Mouse (Mus musculus) cerebellum, adult 9-11 months (tissue): ENCODE measurements around the gene Rilpl1.
"Not testable (repeated sequence)": the region's sequence is repeated elsewhere in the genome, so short reads cannot be mapped to it uniquely, and the experiment has no call there.

Source experiments
- DNase-seq: peaks from one replicate; pipeline ENCODE4 v3.0.0; 2022

Rilpl1 gene

DNA sequence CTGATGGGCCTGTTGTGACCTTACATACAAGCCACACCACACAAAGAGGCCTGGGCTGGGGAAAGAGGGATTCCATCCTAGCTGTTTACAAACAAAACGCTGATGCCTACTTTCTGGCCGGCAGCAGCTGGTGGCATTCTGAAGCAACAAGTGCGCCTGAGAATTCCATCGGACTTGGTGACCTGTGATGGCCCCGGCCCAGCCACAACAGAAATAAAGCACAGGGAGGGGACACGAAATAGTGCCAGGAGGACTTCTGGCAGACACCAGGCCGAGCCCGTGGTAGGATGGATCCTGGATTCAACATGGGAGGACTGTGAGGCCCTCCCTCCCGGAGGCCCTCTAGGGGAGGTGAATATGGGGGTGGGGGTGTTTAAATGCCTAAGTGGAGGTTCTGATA lies 2.4 kb downstream of the Rilpl1 start:
- DNase-seq = no peak

DNA sequence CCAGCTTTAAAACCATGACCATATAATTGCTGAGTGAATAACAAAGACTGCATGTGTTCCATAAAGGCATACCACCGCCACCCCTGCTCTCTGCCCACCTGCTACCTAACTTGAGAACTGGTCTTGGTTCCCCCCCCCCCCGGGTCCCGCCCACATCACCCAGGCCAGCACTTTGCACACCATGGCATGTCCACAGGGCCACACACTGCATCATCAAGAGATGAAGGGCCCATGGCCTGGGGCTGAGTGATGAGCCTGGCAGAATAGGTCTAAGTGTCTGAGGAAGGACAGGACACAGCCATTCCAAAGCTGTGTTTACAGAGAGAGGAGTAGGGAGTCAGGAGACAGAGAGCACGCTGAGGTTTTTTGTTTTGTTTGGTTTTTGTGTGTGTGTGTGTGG lies 2.8 kb downstream of the Rilpl1 start:
- DNase-seq = no peak

DNA sequence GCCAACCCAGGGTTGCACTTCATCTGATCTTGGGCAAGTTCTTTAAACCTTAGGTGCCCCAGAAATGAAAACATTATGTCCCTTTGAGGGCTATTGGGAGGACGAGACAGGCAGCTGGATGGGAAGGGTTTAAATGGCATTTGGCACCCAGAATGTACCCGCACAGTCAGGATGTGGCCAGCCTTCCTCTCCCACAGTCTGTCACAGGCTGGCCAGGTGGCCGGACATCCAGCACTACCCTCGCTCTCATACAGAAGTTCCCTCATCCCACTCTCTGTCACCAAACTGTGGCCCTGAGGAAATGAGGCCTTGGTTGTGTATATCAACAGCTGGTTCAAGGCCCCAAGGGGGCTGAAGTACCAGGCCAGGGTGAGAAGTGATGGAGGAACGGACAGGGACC lies 6.2 kb downstream of the Rilpl1 start:
- DNase-seq = no peak

DNA sequence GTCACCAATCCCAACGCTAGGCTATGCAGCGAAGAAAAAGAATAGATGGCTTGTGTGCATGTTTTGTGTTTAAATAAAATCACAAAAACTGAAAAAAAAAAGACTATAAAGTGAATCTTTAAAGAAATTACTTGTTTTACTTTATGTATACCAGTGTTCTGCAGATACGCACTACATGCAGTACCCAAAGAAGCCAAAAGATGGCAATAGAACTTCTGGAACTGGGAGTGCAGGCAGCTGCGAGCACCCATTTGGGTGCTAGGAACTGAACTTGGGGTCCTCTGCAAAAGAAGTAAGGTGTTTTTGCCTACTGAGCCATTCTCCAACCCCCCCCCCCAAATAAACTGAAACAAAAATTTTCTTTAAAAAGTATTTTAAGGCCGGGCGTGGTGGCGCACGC lies 8.2 kb downstream of the Rilpl1 start:
- no peak for DNase-seq

DNA sequence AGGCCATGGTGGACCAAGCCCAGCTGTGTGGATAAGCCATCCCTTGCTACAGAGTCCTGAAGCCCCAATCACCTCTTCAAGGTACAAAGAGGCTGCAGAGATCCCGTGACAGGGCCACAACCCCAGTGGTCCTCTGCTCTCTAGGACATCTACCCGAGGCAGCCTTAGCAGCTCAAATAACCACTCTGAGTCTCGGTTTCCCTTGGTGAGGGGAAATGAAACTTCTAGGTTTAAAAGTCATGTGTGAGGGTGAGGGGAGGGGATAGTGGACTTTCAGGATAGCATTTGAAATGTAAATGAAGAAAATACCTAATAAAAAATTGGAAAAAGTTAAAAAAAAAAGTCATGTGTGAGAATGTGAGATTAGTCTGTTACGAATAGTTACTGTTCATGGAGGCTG lies 9.6 kb downstream of the Rilpl1 start:
- no peak for DNase-seq

GRCm38 (mm10) chr5:124518648-124519047 lies 12.5 kb downstream of the Rilpl1 start:
- no peak for DNase-seq

DNA sequence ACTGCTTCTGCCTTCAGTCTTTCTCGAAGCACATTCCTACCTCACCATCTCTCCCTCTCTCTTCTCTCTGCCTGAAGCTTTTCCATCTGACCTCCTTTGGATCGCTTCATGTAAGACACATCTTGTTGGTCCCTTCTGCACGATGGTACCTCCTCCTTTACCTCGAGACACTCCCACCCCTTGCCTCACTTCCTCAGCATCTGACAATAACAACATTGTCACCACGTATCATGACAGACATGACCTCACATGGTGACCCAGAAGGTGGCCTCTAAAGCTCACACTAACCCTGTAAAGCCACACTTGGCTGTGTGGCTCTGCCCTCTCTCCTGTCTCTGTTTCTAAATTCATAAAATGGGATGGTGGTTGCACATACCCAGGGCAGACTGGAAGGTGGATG lies 15.4 kb downstream of the Rilpl1 start:
- DNase-seq = no peak

- DNase-seq = no peak
Measured at GRCm38 (mm10) chr5:124510536-124511050, 20.6 kb downstream of the Rilpl1 start.

- DNase-seq = no peak
Measured at GRCm38 (mm10) chr5:124509742-124510237, 21.4 kb downstream of the Rilpl1 start.

- DNase-seq = no peak
Measured at GRCm38 (mm10) chr5:124509200-124509599, 22.0 kb downstream of the Rilpl1 start.

DNA sequence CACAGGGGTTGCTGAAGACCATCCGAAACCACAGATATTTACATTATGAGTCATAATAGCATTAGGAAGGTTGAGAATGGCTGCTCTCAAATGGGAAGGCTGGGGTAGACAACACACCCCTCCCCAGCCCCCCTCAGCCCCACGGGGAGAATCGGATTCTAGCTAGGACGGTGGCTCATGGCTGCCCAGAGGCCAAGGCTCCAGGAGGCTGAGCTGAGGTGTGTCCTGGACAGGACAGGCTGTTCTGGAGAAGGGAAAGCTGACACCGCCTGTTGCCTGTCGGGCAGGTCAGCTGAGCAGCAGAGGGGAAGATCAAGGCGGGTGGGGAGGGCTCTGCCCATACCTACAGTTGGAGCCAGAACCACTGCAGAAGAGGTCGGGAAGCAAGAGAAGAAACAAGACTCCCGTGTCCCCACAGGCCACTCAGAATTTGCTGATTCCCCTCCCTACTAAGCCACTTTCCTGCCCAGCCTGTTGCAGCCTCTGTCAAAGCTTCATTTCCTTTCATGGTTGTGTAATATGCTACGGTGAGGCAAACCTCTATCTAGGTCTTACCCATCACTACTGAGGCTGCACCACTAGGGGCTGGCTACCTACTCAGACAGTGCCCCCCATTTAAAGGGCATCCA lies 24.3 kb downstream of the Rilpl1 start:
- no peak for DNase-seq

GRCm38 (mm10) chr5:124505235-124505634 lies 26.0 kb downstream of the Rilpl1 start:
- DNase-seq = no peak

DNA sequence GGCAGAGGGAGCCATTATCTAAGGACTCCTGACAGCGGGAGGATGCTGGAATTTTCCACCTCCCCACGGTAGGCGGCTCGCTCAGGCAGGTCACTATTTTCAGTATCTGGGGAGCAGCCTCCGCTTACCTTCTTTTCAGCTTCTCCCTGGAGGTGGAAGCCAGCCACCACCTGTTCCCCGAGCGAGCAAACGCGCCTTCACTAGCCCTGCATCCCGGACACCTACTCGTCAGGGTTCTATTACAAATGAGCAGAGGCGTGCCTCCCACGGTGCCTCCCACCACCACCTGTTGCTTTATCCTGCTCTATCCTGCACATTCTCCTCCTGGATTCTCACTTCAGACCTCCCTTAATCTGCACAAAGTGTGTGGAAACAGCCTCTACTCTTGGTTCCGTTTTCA lies 27.4 kb downstream of the Rilpl1 start:
- DNase-seq = no peak

DNA sequence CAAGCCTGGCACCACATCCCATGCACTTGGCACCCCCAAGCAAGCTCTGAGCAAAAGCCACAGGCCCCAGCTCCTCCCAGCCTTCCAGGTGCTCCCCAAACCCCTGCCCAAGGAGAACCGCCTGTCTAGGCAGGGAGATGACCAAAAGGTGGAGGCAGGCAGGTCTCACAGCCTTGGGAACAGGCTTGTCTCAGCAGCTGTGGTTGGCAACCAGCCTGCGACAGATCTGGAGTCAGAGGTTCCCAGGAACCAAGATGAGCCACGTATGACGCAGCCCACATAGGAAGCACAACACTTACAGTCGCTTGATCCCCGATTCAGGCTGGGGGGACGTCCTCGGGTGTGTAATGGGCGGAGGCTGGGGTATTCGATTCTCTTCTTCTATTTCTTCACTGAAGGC lies 29.6 kb downstream of the Rilpl1 start:
- no peak for DNase-seq

DNA sequence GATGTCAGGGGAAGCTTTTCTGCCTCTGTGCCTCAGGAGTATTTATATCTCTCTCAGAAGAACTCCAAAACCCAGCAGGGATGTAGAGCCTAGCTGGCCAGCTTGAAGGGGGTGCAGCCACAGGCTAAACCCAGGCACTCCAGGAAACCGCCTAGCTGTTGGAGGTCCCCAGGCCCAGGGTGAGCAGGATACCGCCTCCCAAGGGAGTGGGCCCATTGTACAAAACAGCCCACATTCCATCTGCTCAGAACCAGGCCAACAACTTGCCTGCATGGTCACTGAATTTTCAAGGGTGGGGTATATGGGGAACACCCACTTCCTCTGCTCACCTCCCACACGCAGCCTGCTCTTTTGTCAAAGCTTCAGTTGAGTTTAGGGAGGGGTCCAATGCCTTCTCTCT lies 30.6 kb downstream of the Rilpl1 start:
- no peak for DNase-seq

DNA sequence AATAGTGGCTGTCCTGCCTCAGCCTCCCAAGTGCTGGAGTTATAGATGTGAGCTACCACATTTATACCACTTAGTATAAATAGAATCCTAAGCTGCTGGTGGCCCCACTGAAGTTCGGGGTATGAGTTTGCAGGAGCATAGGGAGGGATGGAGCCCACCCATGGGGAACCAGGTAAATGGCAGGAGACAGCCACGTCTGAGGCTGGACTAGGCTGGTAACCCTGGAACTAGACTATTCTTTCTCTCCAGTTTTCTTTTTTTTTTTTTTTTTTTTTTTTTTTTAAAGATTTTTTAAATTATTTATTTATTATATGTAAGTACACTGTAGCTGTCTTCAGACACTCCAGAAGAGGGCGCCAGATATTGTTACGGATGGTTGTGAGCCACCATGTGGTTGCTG lies 31.2 kb downstream of the Rilpl1 start:
- DNase-seq = not testable (repeated sequence)

DNA sequence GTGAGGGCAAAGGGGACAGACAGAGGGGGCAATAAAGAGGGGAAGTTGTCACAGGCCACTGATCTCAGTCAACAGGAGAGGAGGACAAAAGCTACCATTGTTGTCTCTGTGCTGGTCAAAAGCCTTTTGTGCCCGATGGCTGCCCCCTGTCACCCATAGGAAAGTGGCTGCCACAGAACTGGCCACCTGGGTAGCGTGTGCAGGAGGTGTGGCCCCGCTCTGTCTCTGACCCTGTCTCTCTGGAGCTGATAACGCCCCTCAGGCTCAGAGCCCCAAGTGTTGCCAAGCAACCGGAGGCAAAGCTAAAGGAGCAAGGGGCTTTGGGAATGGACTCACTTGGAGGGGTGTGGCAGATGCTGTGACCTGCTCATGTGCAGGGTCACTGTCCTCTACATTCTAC lies 32.2 kb downstream of the Rilpl1 start:
- DNase-seq = no peak

- no peak for DNase-seq
Measured at GRCm38 (mm10) chr5:124498221-124498876, 32.8 kb downstream of the Rilpl1 start.

- no peak for DNase-seq
Measured at GRCm38 (mm10) chr5:124496614-124497514, 34.3 kb downstream of the Rilpl1 start.

- no peak for DNase-seq
Measured at GRCm38 (mm10) chr5:124495547-124495946, 35.6 kb downstream of the Rilpl1 start.

DNA sequence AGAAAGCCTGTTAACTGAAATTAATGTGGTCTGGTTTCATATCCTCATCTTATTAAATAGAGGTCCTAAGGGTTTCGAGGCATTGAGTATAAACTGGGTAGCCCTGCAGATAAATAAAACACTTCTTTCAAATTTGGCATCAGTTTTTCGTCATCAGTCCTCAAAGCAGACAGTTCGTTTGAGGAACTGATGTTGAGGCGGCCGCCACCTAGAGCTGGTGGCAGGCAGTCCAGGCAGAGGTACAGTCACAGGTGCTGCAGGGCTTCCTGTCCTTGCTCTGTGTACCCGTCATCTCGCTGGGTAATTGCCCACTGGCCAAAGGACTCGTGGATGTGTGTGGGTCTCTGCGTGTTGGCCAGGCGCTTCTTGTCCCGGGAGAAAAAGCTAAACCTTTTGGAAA lies 37.7 kb downstream of the Rilpl1 start:
- DNase-seq = no peak

DNA sequence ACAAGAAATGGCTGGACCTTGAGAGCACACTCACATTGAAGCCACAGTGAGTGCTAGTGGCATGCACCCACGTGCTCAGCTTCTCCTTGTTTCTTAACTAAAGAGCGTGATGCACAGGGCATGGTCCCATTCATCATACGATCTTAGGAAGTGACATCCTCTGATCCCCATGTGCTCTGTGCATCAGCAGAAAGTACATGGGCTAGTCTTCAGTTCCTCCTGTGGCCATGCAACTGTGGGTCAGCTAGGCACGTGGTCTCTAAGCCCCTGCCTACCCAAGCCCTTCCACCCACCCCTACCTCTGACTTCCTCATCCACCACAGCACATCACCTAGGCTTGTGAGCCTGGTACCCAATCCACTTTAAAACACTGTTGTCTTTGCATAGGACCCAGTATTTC lies 38.6 kb downstream of the Rilpl1 start:
- DNase-seq = no peak

GRCm38 (mm10) chr5:124491732-124492131 lies 39.5 kb downstream of the Rilpl1 start:
- DNase-seq = no peak

GRCm38 (mm10) chr5:124488885-124489284 lies 42.3 kb downstream of the Rilpl1 start:
- DNase-seq = no peak
